Mouse (Mus musculus): ENCODE results near the gene Apool. TPM values are rescaled to one million over a fixed set of nuclear protein-coding genes. Genes with fewer than 3 reads are reported as not detected.

Apool gene
- 58.6 and 62.3 TPM in 2 replicates for polyA plus RNA-seq (2014; fragmentation: Nextera tagmentation; extraction: Ambion mirVana)

GRCm38 (mm10) chrX:112310804-112311530, at the start of gene Apool:
Apool (plus strand) TSS chrX:112311334.
- 22% methylated on average over 18 of the region's 18 CpGs for WGBS
- ATAC-seq (ENCODE audit: insufficient read depth, low FRiP score, low TSS enrichment) = peak; percentile 98
- H3K36me3 ChIP-seq (ENCODE audit: control insufficient read depth, insufficient read depth, low read length) = no peaks in the 10 kb centered on the region
- DNase-seq (ENCODE audit: low spot score) = peak; percentile 85
- H3K27ac ChIP-seq (ENCODE audit: low read depth, low read length) = no peak within 1 kb of the TSS
- H3K4me3 ChIP-seq (ENCODE audit: low read depth, low read length) = peak within 1 kb of the TSS; percentile 47
- peak within 1 kb of the TSS; percentile 45 for H3K9ac ChIP-seq (ENCODE audit: low read length)
- no peaks in the 10 kb centered on the region for H3K4me1 ChIP-seq (ENCODE audit: control insufficient read depth, insufficient read depth, low read length)
- no peaks in the 10 kb centered on the region for H3K27me3 ChIP-seq (ENCODE audit: control insufficient read depth, insufficient read depth, low read length)
- no peaks in the 10 kb centered on the region for H3K9me3 ChIP-seq (ENCODE audit: control insufficient read depth, low read length)
- peak within 1 kb of the TSS; percentile 31 for H3K4me2 ChIP-seq (ENCODE audit: low read depth)

DNA sequence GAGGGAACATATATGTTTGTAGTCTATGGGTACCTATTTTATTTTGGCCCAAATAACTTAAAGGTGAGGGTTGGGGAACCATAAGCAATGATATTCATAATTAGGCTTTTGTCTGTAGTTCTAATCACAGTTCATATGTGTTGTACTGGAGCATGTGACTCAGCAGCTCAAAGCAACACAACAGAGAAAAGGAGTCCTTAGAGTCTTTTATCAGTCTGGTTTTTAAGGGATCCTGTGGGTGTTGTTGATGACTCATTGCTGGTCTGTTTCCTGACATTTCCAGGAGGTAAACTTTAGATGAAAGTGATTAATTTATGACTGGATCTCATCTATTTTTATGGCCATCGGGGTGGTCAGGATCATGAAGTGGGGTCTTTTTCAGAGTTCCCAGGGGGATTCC, 37.6 kb upstream of the Apool start:
- H3K9ac ChIP-seq (ENCODE audit: low read length) = no peak overlapping the region
- H3K4me2 ChIP-seq (ENCODE audit: low read depth) = no peak overlapping the region
- H3K27me3 ChIP-seq (ENCODE audit: control insufficient read depth, insufficient read depth, low read length) = no peaks in the 10 kb centered on the region
- no peak overlapping the region for H3K4me3 ChIP-seq (ENCODE audit: low read depth, low read length)
- ATAC-seq (ENCODE audit: insufficient read depth, low FRiP score, low TSS enrichment) = no peak
- DNase-seq (ENCODE audit: low spot score) = no peak
- H3K27ac ChIP-seq (ENCODE audit: low read depth, low read length) = no peak overlapping the region
- H3K9me3 ChIP-seq (ENCODE audit: control insufficient read depth, low read length) = no peaks in the 10 kb centered on the region
- WGBS = 75% methylated on average over 1 of the region's 1 CpGs
- H3K4me1 ChIP-seq (ENCODE audit: control insufficient read depth, insufficient read depth, low read length) = no peaks in the 10 kb centered on the region
- no peaks in the 10 kb centered on the region for H3K36me3 ChIP-seq (ENCODE audit: control insufficient read depth, insufficient read depth, low read length)

DNA sequence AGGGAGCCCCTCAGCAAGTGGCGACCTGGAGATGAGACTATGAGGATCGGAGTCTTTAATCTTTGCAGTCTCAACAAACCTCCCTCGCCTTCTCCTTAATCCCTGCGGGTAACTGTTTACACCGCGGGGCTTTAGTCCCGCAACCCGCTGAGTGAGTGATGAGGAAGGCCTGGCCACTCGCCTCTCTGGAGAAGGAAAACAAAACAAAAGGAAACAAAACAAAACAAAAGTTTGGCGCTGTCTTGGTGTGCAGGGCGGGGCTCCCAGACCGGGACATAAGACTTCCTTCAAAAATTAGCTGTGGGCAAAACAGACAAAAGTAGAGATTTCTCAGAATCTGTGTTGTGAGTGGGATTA, 375 bp downstream of the Apool start:
- ATAC-seq (ENCODE audit: insufficient read depth, low FRiP score, low TSS enrichment) (peak; percentile 71), DNase-seq (ENCODE audit: low spot score) (no peak)
- no peaks in the 10 kb centered on the region for H3K9me3 ChIP-seq (ENCODE audit: control insufficient read depth, low read length)
- peak overlapping the region; percentile 45 for H3K9ac ChIP-seq (ENCODE audit: low read length)
- WGBS = 12% methylated on average over 12 of the region's 12 CpGs
- peak overlapping the region; percentile 47 for H3K4me3 ChIP-seq (ENCODE audit: low read depth, low read length)
- H3K27ac ChIP-seq (ENCODE audit: low read depth, low read length) = no peak overlapping the region
- no peaks in the 10 kb centered on the region for H3K27me3 ChIP-seq (ENCODE audit: control insufficient read depth, insufficient read depth, low read length)
- no peaks in the 10 kb centered on the region for H3K4me1 ChIP-seq (ENCODE audit: control insufficient read depth, insufficient read depth, low read length)
- peak overlapping the region; percentile 31 for H3K4me2 ChIP-seq (ENCODE audit: low read depth)
- H3K36me3 ChIP-seq (ENCODE audit: control insufficient read depth, insufficient read depth, low read length) = no peaks in the 10 kb centered on the region

DNA sequence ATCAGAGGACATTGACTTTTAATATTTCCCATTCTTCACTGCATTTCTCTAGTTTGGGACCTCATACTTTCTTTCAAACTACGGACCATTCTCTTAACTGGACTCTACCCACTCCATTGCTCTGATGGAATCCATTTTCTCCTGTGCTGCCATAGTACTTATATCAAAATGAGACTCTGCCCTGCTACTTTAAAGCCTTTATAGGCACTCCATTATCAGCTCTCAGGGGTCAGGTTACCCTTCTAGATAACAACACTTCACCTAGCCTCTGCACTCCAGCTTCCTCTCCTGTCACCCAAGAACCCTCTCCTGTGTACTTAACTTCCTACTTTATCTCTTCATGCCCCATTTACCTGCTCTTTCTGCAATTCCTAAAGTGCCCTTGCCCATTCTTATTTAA, 960 bp downstream of the Apool start:
- no peak for ATAC-seq (ENCODE audit: insufficient read depth, low FRiP score, low TSS enrichment)
- Histone ChIP-seq H3K9me3 (ENCODE audit: control insufficient read depth, low read length) (no peaks in the 10 kb centered on the region), H3K27me3 (ENCODE audit: control insufficient read depth, insufficient read depth, low read length) (no peaks in the 10 kb centered on the region), H3K27ac (ENCODE audit: low read depth, low read length) (no peak overlapping the region), H3K4me2 (ENCODE audit: low read depth) (peak overlapping the region; percentile 31), H3K4me1 (ENCODE audit: control insufficient read depth, insufficient read depth, low read length) (no peaks in the 10 kb centered on the region), H3K9ac (ENCODE audit: low read length) (no peak overlapping the region), H3K36me3 (ENCODE audit: control insufficient read depth, insufficient read depth, low read length) (no peaks in the 10 kb centered on the region), H3K4me3 (ENCODE audit: low read depth, low read length) (peak overlapping the region; percentile 47)
- WGBS = 67% methylated on average over 1 of the region's 1 CpGs
- DNase-seq (ENCODE audit: low spot score) = no peak

DNA sequence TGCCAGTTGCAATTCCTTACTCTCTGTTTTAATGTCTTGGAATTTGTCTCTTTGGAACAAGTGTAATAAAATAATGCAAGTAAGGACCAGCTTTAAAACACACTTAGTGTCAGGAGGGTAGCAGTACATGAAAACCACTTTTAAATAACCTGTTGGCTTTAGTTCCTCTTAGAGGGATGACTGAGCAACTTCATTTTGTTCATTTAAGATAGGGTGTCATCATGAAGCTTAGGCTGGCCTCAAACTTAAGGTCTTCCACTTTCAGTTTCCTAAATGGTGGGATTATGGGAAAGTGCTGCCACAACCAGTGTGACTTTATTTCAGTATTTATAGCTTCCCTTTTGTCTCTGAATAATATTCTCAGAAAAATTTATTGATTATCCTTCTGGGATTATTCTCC, 9.1 kb downstream of the Apool start:
- no peaks in the 10 kb centered on the region for H3K4me1 ChIP-seq (ENCODE audit: control insufficient read depth, insufficient read depth, low read length)

GRCm38 (mm10) chrX:112339486-112339885, 28.4 kb downstream of the Apool start:
- Histone ChIP-seq H3K4me1 (ENCODE audit: control insufficient read depth, insufficient read depth, low read length) (no peaks in the 10 kb centered on the region), H3K9ac (ENCODE audit: low read length) (no peak overlapping the region), H3K36me3 (ENCODE audit: control insufficient read depth, insufficient read depth, low read length) (no peaks in the 10 kb centered on the region), H3K4me2 (ENCODE audit: low read depth) (no peak overlapping the region), H3K4me3 (ENCODE audit: low read depth, low read length) (no peak overlapping the region), H3K27me3 (ENCODE audit: control insufficient read depth, insufficient read depth, low read length) (no peaks in the 10 kb centered on the region), H3K27ac (ENCODE audit: low read depth, low read length) (no peak overlapping the region), H3K9me3 (ENCODE audit: control insufficient read depth, low read length) (no peaks in the 10 kb centered on the region)
- WGBS = 83% methylated on average over 3 of the region's 3 CpGs
- ATAC-seq (ENCODE audit: insufficient read depth, low FRiP score, low TSS enrichment) (no peak), DNase-seq (ENCODE audit: low spot score) (no peak)

More for the DNA sequence above, 9.1 kb downstream of the Apool start:
- no peak for ATAC-seq (ENCODE audit: insufficient read depth, low FRiP score, low TSS enrichment)
- Histone ChIP-seq H3K27ac (ENCODE audit: low read depth, low read length) (no peak overlapping the region), H3K9ac (ENCODE audit: low read length) (no peak overlapping the region), H3K9me3 (ENCODE audit: control insufficient read depth, low read length) (no peaks in the 10 kb centered on the region), H3K4me2 (ENCODE audit: low read depth) (no peak overlapping the region), H3K4me3 (ENCODE audit: low read depth, low read length) (no peak overlapping the region), H3K36me3 (ENCODE audit: control insufficient read depth, insufficient read depth, low read length) (no peaks in the 10 kb centered on the region), H3K27me3 (ENCODE audit: control insufficient read depth, insufficient read depth, low read length) (no peaks in the 10 kb centered on the region)
- no peak for DNase-seq (ENCODE audit: low spot score)

DNA sequence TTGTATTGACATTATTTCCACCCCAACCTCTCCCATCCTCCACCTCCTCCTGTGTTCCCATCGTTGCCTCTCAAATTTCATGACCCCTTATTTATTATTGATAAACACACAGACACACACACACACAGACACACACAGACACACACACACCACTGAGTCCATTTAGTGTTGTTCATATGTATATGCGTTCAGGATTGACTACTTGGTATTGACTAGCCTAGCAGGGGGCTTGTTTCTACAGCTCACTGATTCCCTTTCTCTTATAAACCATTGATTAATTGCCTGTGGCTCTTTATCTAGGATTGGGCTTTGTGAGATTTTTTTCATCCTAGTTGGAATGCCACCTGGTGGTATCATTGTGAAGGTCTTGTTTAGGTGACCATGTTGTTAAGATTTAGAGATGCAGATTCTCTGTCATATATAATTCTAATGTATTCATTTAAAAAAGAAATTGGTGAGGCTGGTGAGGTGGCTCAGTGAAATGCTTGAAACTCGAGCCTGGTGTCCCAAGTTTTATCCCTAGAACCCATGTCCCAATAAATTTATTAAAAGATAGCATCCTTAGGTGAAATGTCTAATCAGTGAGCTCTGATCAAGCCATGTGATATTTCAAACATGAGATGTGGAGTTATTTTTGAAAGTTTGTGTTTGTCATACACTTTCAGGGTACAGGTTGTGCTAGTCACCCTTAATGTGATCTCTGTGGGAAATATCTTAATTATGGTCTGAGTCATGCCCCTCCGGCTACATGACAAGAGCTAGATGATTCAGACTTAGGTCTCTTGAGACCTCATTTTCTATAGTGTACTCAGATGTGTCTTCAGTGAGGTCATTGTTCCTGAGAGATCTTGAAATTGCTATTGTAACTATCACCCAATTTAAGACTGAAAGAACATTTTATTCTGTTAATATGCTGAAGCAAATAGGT, 36.6 kb downstream of the Apool start:
- Histone ChIP-seq H3K27ac (ENCODE audit: low read depth, low read length) (no peak overlapping the region), H3K9me3 (ENCODE audit: control insufficient read depth, low read length) (no peaks in the 10 kb centered on the region), H3K4me1 (ENCODE audit: control insufficient read depth, insufficient read depth, low read length) (no peaks in the 10 kb centered on the region), H3K36me3 (ENCODE audit: control insufficient read depth, insufficient read depth, low read length) (no peaks in the 10 kb centered on the region), H3K4me2 (ENCODE audit: low read depth) (no peak overlapping the region), H3K4me3 (ENCODE audit: low read depth, low read length) (no peak overlapping the region), H3K9ac (ENCODE audit: low read length) (no peak overlapping the region), H3K27me3 (ENCODE audit: control insufficient read depth, insufficient read depth, low read length) (no peaks in the 10 kb centered on the region)
- DNase-seq (ENCODE audit: low spot score) (no peak), ATAC-seq (ENCODE audit: insufficient read depth, low FRiP score, low TSS enrichment) (peak; percentile 65; the same call in 1 of the 2 replicates)
- 57% methylated on average over 4 of the region's 4 CpGs for WGBS

- Histone ChIP-seq H3K36me3 (ENCODE audit: control insufficient read depth, insufficient read depth, low read length) (no peaks in the 10 kb centered on the region), H3K27me3 (ENCODE audit: control insufficient read depth, insufficient read depth, low read length) (no peaks in the 10 kb centered on the region), H3K4me2 (ENCODE audit: low read depth) (no peak overlapping the region), H3K9me3 (ENCODE audit: control insufficient read depth, low read length) (no peaks in the 10 kb centered on the region), H3K4me1 (ENCODE audit: control insufficient read depth, insufficient read depth, low read length) (no peaks in the 10 kb centered on the region), H3K9ac (ENCODE audit: low read length) (no peak overlapping the region), H3K27ac (ENCODE audit: low read depth, low read length) (no peak overlapping the region), H3K4me3 (ENCODE audit: low read depth, low read length) (no peak overlapping the region)
- no peak for ATAC-seq (ENCODE audit: insufficient read depth, low FRiP score, low TSS enrichment)
- 52% methylated on average over 3 of the region's 3 CpGs for WGBS
- DNase-seq (ENCODE audit: low spot score) = no peak
Observed at GRCm38 (mm10) chrX:112348395-112348791, 37.3 kb downstream of the Apool start.

Data from neural tube, embryonic 11.5 days (tissue).